In the genomic region with DNA sequence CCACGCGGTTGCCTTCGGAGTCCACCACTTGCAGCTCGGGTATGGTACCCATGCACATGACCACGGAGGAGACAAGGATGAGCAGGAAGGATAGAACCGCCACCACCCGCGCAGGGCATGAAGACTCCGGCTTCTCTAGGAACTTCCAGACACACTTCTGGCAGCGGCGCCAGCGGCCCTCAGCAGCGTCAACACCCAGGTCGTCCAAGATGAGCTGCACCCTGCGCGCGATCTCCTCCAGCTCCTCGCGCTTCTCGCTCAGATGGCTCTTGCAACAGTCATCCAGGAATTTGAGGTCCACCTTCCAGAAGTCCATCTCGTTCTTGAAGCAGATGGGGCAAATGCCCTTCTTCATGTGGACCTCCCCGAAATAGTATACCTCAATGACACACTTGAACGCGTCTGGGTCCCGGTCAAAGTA, we compare ENCODE assay signal across 8 mouse cellular contexts. TPM values are rescaled to one million over a fixed set of nuclear protein-coding genes. Genes with fewer than 3 reads are reported as not detected.
DNase-seq lines count a peak whose midpoint lies in the region; ATAC-seq and TF ChIP-seq lines count a peak whose summit lies in the region.

No protein-coding gene starts in this region.

- H3K9ac ChIP-seq in kidney, embryonic 14.5 days (ENCODE audit: low read depth, low read length) = peak overlapping the region; percentile 51; the same call in 1 of the 2 replicates
- H3K9ac ChIP-seq in forebrain, embryonic 11.5 days (ENCODE audit: low read length) = peak overlapping the region; percentile 65
- H3K9ac ChIP-seq in limb, embryonic 14.5 days (ENCODE audit: low read depth, low read length, severe bottlenecking) = 0 out of 2 replicates have a peak overlapping the region, but pooled peaks have one; percentile 54
- H3K9ac ChIP-seq in stomach, embryonic 15.5 days = 0 out of 2 replicates have a peak overlapping the region, but pooled peaks have one; percentile 12

- peak overlapping the region; percentile 46 for H3K4me3 ChIP-seq in kidney, embryonic 14.5 days (ENCODE audit: low read length)
- H3K4me3 ChIP-seq in forebrain, embryonic 11.5 days (ENCODE audit: low read depth, low read length) = peak overlapping the region; percentile 52
- peak overlapping the region; percentile 51 for H3K4me3 ChIP-seq in limb, embryonic 14.5 days (replicated peaks; ENCODE audit: low read length)
- peak overlapping the region; percentile 48 for H3K4me3 ChIP-seq in stomach, embryonic 15.5 days (replicated peaks)

- H3K4me2 ChIP-seq in kidney, embryonic 14.5 days (replicated peaks; ENCODE audit: low read depth, low read length) = peak overlapping the region; percentile 95
- peak overlapping the region; percentile 82 for H3K4me2 ChIP-seq in forebrain, embryonic 11.5 days (ENCODE audit: low read depth, low read length, severe bottlenecking)
- peak overlapping the region; percentile 97 for H3K4me2 ChIP-seq in limb, embryonic 14.5 days (replicated peaks; ENCODE audit: low read depth, low read length, severe bottlenecking)
- H3K4me2 ChIP-seq in stomach, embryonic 15.5 days = peak overlapping the region; percentile 99

- no peaks in the 10 kb centered on the region for H3K9me3 ChIP-seq in kidney, embryonic 14.5 days (ENCODE audit: control insufficient read depth, low read length)
- no peaks in the 10 kb centered on the region for H3K9me3 ChIP-seq in forebrain, embryonic 11.5 days (ENCODE audit: control insufficient read depth, low read length)
- H3K9me3 ChIP-seq in limb, embryonic 14.5 days (ENCODE audit: control insufficient read depth, low read length) = no peaks in the 10 kb centered on the region
- H3K9me3 ChIP-seq in stomach, embryonic 15.5 days = no peaks in the 10 kb centered on the region

- ATAC-seq in kidney, embryonic 14.5 days (ENCODE audit: low FRiP score, low TSS enrichment) = peak; percentile 17; the same call in 1 of the 2 replicates
- no peak; the same call in 1 of the 2 replicates for ATAC-seq in forebrain, embryonic 11.5 days (replicated peaks; ENCODE audit: low FRiP score)
- ATAC-seq in limb, embryonic 14.5 days (ENCODE audit: low FRiP score, low read depth) = no peak
- ATAC-seq in stomach, embryonic 15.5 days (ENCODE audit: insufficient read depth, low FRiP score, low read depth) = no peak

- peaks cover 25% of the 10 kb centered on the region for H3K27me3 ChIP-seq in kidney, embryonic 14.5 days (ENCODE audit: control insufficient read depth, insufficient read depth, low read length)
- H3K27me3 ChIP-seq in forebrain, embryonic 11.5 days (ENCODE audit: control insufficient read depth, insufficient read depth, low read length) = peaks cover 23% of the 10 kb centered on the region
- H3K27me3 ChIP-seq in limb, embryonic 14.5 days (ENCODE audit: control insufficient read depth, insufficient read depth, low read length) = peaks cover 14% of the 10 kb centered on the region
- peaks cover 30% of the 10 kb centered on the region for H3K27me3 ChIP-seq in stomach, embryonic 15.5 days (replicated peaks)

- H3K4me1 ChIP-seq in kidney, embryonic 14.5 days (ENCODE audit: control insufficient read depth, insufficient read depth, low read length) = 0 out of 2 replicates have a peak, but pooled peaks cover 3% of the 10 kb centered on the region
- H3K4me1 ChIP-seq in forebrain, embryonic 11.5 days (replicated peaks; ENCODE audit: control insufficient read depth, insufficient read depth, low read length) = peaks cover 3% of the 10 kb centered on the region; the same call in 1 of the 2 replicates
- H3K4me1 ChIP-seq in limb, embryonic 14.5 days (ENCODE audit: control insufficient read depth, insufficient read depth, low read length) = 0 out of 2 replicates have a peak, but pooled peaks cover 6% of the 10 kb centered on the region
- peaks cover 13% of the 10 kb centered on the region for H3K4me1 ChIP-seq in stomach, embryonic 15.5 days

- WGBS in kidney, embryonic 14.5 days = 10% methylated on average over 25 of the region's 25 CpGs
- 28% methylated on average over 25 of the region's 25 CpGs for WGBS in forebrain, embryonic 11.5 days
- 19% methylated on average over 25 of the region's 25 CpGs for WGBS in limb, embryonic 14.5 days
- 13% methylated on average over 25 of the region's 25 CpGs for WGBS in stomach, embryonic 15.5 days

- H3K27ac ChIP-seq in kidney, embryonic 14.5 days (ENCODE audit: low read depth, low read length) = no peak overlapping the region
- H3K27ac ChIP-seq in forebrain, embryonic 11.5 days (ENCODE audit: low read depth, low read length) = no peak overlapping the region
- no peak overlapping the region for H3K27ac ChIP-seq in limb, embryonic 14.5 days (replicated peaks; ENCODE audit: low read depth, low read length)
- H3K27ac ChIP-seq in stomach, embryonic 15.5 days = no peak overlapping the region

- H3K36me3 ChIP-seq in kidney, embryonic 14.5 days (ENCODE audit: control insufficient read depth, insufficient read depth, low read length) = no peaks in the 10 kb centered on the region
- no peaks in the 10 kb centered on the region for H3K36me3 ChIP-seq in forebrain, embryonic 11.5 days (ENCODE audit: control insufficient read depth, insufficient read depth, low read length)
- H3K36me3 ChIP-seq in limb, embryonic 14.5 days (ENCODE audit: control insufficient read depth, insufficient read depth, low read length) = no peaks in the 10 kb centered on the region
- H3K36me3 ChIP-seq in stomach, embryonic 15.5 days = no peaks in the 10 kb centered on the region

- DNase-seq in kidney, adult 11 months = no peak
- peak; percentile 52 for DNase-seq in R1 (ENCODE audit: low read depth, low spot score)
- DNase-seq in forebrain, embryonic 11.5 days (ENCODE audit: low spot score) = peak; percentile 56
- no peak for DNase-seq in limb, embryonic 14.5 days (ENCODE audit: low spot score)
- DNase-seq in testis, postnatal 10 days (ENCODE audit: low spot score) = no peak
- no peak for DNase-seq in ovary, postnatal 36 days (ENCODE audit: low spot score)

- no peak for TF ChIP-seq POLR2A in limb, embryonic 14.5 days (IDR thresholded peaks at IDR 0.05; ENCODE audit: borderline replicate concordance, extremely low read depth, insufficient read depth, insufficient read length)

RNA-seq across cellular contexts. Expression of a gene that starts 1.1 kb away (rescaled TPM):
- polyA plus RNA-seq in kidney, embryonic 14.5 days (2014; fragmentation: Nextera tagmentation; extraction: Ambion mirVana) = 0.13 and 0.30 TPM in 2 replicates
- polyA plus RNA-seq in forebrain, embryonic 11.5 days (2014; fragmentation: Nextera tagmentation; extraction: Ambion mirVana) = 0.80 and 0.84 TPM in 2 replicates
- 0.91 and 0.97 TPM in 2 replicates for polyA plus RNA-seq in limb, embryonic 14.5 days (2012; rRNA removed)
- 0.90 and 0.92 TPM in 2 replicates for polyA plus RNA-seq in limb, embryonic 14.5 days (2014; fragmentation: Nextera tagmentation; extraction: Ambion mirVana)
- polyA plus RNA-seq in stomach, embryonic 15.5 days (2015; fragmentation: Nextera tagmentation; extraction: Ambion mirVana) = 0.35 and 0.40 TPM in 2 replicates

Comparison
In these comparisons a context has a peak if more than half of its experiments do, and no peak if none do; other contexts are left out.
1. H3K9ac ChIP-seq: peak in every context shown above with its lines; median percentile 65 in forebrain, embryonic 11.5 days; 54 in limb, embryonic 14.5 days; 51 in kidney, embryonic 14.5 days; 12 in stomach, embryonic 15.5 days.
2. DNase-seq: peak in R1 (single experiment) and forebrain, embryonic 11.5 days (single experiment); none in kidney, adult 11 months (single experiment), limb, embryonic 14.5 days (single experiment), testis, postnatal 10 days (single experiment) and ovary, postnatal 36 days (single experiment).
3. Peak in every context shown above with its lines, with median percentiles within 50 percentile points of each other: H3K4me2 ChIP-seq and H3K4me3 ChIP-seq.